Mouse (Mus musculus) hindbrain, embryonic 14.5 days (tissue): ENCODE measurements around the gene Gm37240. TPM values are rescaled to one million over a fixed set of nuclear protein-coding genes. Genes with fewer than 3 reads are reported as not detected.

ENCODE experiments used
- ATAC-seq: fragments of 200-750 bp; cut with Nextera tagmentation; 2 replicates; pipeline ENCODE4 v1.8.0; 2017; ENCODE audit warnings: moderate number of reproducible peaks, mild to moderate bottlenecking, moderate TSS enrichment, moderate library complexity; ENCODE audit not compliant: low FRiP score
- DNase-seq: peaks from one replicate; pipeline ENCODE4 v3.0.0-alpha.2; 2015; ENCODE audit warnings: low spot score
- H3K27ac ChIP-seq: fragments of 300-500 bp; sonication (generic); 2 replicates; pipeline ENCODE4 v1.5.1; 2014; ENCODE audit warnings: mild to moderate bottlenecking, moderate library complexity
- H3K27me3 ChIP-seq: fragments of 300-500 bp; sonication (generic); 2 replicates; pipeline ENCODE4 v1.6.1; 2014; ENCODE audit warnings: mild to moderate bottlenecking, low read length, mixed read lengths; ENCODE audit not compliant: control insufficient read depth, insufficient read depth
- H3K36me3 ChIP-seq: fragments of 300-500 bp; sonication (generic); replicated peaks from 2 replicates; pipeline ENCODE4 v1.6.1; 2014; ENCODE audit not compliant: control insufficient read depth, insufficient read depth
- H3K4me1 ChIP-seq: fragments of 300-500 bp; sonication (generic); replicated peaks from 2 replicates; pipeline ENCODE4 v1.6.1; 2014; ENCODE audit warnings: antibody characterized with exemption, low read length, mixed read lengths; ENCODE audit not compliant: control insufficient read depth, insufficient read depth
- H3K4me2 ChIP-seq: fragments of 300-500 bp; sonication (generic); replicated peaks from 2 replicates; pipeline ENCODE4 v1.6.1; 2014; ENCODE audit warnings: mild to moderate bottlenecking, moderate library complexity
- H3K4me3 ChIP-seq: fragments of 300-500 bp; sonication (generic); replicated peaks from 2 replicates; pipeline ENCODE4 v1.5.1; 2014; ENCODE audit warnings: mild to moderate bottlenecking, low read length
- H3K9ac ChIP-seq: fragments of 300-500 bp; sonication (generic); 2 replicates; pipeline ENCODE4 v1.6.1; 2014
- H3K9me3 ChIP-seq: fragments of 300-500 bp; sonication (generic); 2 replicates; pipeline ENCODE4 v1.6.1; 2016; ENCODE audit warnings: low read length; ENCODE audit not compliant: control insufficient read depth
- WGBS: fragments of 180-500 bp; shearing (Covaris S2); extraction: QIAGEN DNeasy Blood & Tissue Kit; methylation state at CpG from one replicate; pipeline ENCODE4 v1.1.7; 2014; 5-methylcytosine and 5-hydroxymethylcytosine counted together
- polyA plus RNA-seq: library from polyadenylated mRNA; unstranded; fragments of >200 nt; fragmentation: Nextera tagmentation; extraction: Ambion mirVana; gene quantifications from 2 replicates; pipeline ENCODE4 v1.2.1, GENCODE M21; 2014

Gm37240 gene
- polyA plus RNA-seq, 1 experiment from 2014 or later: 0.94 TPM

GRCm38 (mm10) chr3:84480006-84480897 lies 1407.1 kb downstream of the Gm37240 start, which contains the start of gene Fhdc1:
Gene Fhdc1, minus strand, starts transcription at chr3:84480429.
- H3K27ac ChIP-seq: peak within 1 kb of the TSS; percentile 66
- H3K4me1 ChIP-seq: peaks cover 7% of the 10 kb centered on the region
- peak; percentile 39 for DNase-seq
- H3K4me3 ChIP-seq: peak within 1 kb of the TSS; percentile 59
- peak; percentile 82 for ATAC-seq
- no peaks in the 10 kb centered on the region for H3K36me3 ChIP-seq
- H3K27me3 ChIP-seq: peaks cover 27% of the 10 kb centered on the region
- peak within 1 kb of the TSS; percentile 68 for H3K9ac ChIP-seq
- no peaks in the 10 kb centered on the region for H3K9me3 ChIP-seq
- peak within 1 kb of the TSS; percentile 88 for H3K4me2 ChIP-seq
- under 1% methylated on average over 76 of the region's 82 CpGs for WGBS

GRCm38 (mm10) chr3:84479293-84480005 lies 1407.9 kb downstream of the Gm37240 start:
- H3K4me1 ChIP-seq: peaks cover 7% of the 10 kb centered on the region
- peak overlapping the region; percentile 59 for H3K4me3 ChIP-seq
- H3K36me3 ChIP-seq: no peaks in the 10 kb centered on the region
- ATAC-seq: peak; percentile 29
- no peaks in the 10 kb centered on the region for H3K9me3 ChIP-seq
- H3K9ac ChIP-seq: peak overlapping the region; percentile 68
- no peak overlapping the region for H3K27ac ChIP-seq
- H3K4me2 ChIP-seq: peak overlapping the region; percentile 88
- WGBS: under 1% methylated on average over 61 of the region's 61 CpGs
- H3K27me3 ChIP-seq: peaks cover 27% of the 10 kb centered on the region
- DNase-seq: peak; percentile 43

GRCm38 (mm10) chr3:84478896-84479292 lies 1408.4 kb downstream of the Gm37240 start:
- no peaks in the 10 kb centered on the region for H3K36me3 ChIP-seq
- WGBS: 5% methylated on average over 12 of the region's 12 CpGs
- no peak for DNase-seq
- peaks cover 7% of the 10 kb centered on the region for H3K4me1 ChIP-seq
- H3K27ac ChIP-seq: no peak overlapping the region
- ATAC-seq: no peak
- peak overlapping the region; percentile 59 for H3K4me3 ChIP-seq
- H3K27me3 ChIP-seq: peaks cover 27% of the 10 kb centered on the region
- H3K9ac ChIP-seq: peak overlapping the region; percentile 68
- peak overlapping the region; percentile 88 for H3K4me2 ChIP-seq
- no peaks in the 10 kb centered on the region for H3K9me3 ChIP-seq

- Histone ChIP-seq H3K9me3 (no peaks in the 10 kb centered on the region), H3K36me3 (no peaks in the 10 kb centered on the region), H3K27ac (no peak overlapping the region), H3K4me1 (peaks cover 7% of the 10 kb centered on the region), H3K27me3 (peaks cover 27% of the 10 kb centered on the region), H3K4me3 (peak overlapping the region; percentile 59), H3K4me2 (peak overlapping the region; percentile 88), H3K9ac (no peak overlapping the region)
- DNase-seq: no peak
- WGBS: 3% methylated on average over 7 of the region's 7 CpGs
- no peak for ATAC-seq
Measured at GRCm38 (mm10) chr3:84478195-84478594, 1409.1 kb downstream of the Gm37240 start.

GRCm38 (mm10) chr3:84477498-84477897 lies 1409.8 kb downstream of the Gm37240 start:
- H3K9ac ChIP-seq: no peak overlapping the region
- H3K27me3 ChIP-seq: peaks cover 27% of the 10 kb centered on the region
- peaks cover 7% of the 10 kb centered on the region for H3K4me1 ChIP-seq
- ATAC-seq (no peak), DNase-seq (no peak)
- 89% methylated on average over 1 of the region's 1 CpGs for WGBS
- no peaks in the 10 kb centered on the region for H3K36me3 ChIP-seq
- no peaks in the 10 kb centered on the region for H3K9me3 ChIP-seq
- H3K4me2 ChIP-seq: peak overlapping the region; percentile 88
- no peak overlapping the region for H3K27ac ChIP-seq
- H3K4me3 ChIP-seq: no peak overlapping the region

GRCm38 (mm10) chr3:84474981-84475775 lies 1412.1 kb downstream of the Gm37240 start:
- H3K4me2 ChIP-seq: no peak overlapping the region
- WGBS: 91% methylated on average over 12 of the region's 12 CpGs
- H3K27me3 ChIP-seq: peaks cover 23% of the 10 kb centered on the region
- H3K9ac ChIP-seq: no peak overlapping the region
- H3K9me3 ChIP-seq: no peaks in the 10 kb centered on the region
- ATAC-seq (no peak), DNase-seq (no peak)
- no peaks in the 10 kb centered on the region for H3K36me3 ChIP-seq
- H3K4me3 ChIP-seq: no peak overlapping the region
- H3K4me1 ChIP-seq: peaks cover 7% of the 10 kb centered on the region
- no peak overlapping the region for H3K27ac ChIP-seq

GRCm38 (mm10) chr3:84474398-84474797 lies 1412.9 kb downstream of the Gm37240 start:
- H3K4me3 ChIP-seq: no peak overlapping the region
- peaks cover 23% of the 10 kb centered on the region for H3K27me3 ChIP-seq
- peaks cover 7% of the 10 kb centered on the region for H3K4me1 ChIP-seq
- WGBS: 85% methylated on average over 6 of the region's 6 CpGs
- H3K36me3 ChIP-seq: no peaks in the 10 kb centered on the region
- H3K9ac ChIP-seq: no peak overlapping the region
- H3K9me3 ChIP-seq: no peaks in the 10 kb centered on the region
- H3K4me2 ChIP-seq: no peak overlapping the region
- no peak overlapping the region for H3K27ac ChIP-seq
- ATAC-seq (no peak), DNase-seq (no peak)

- DNase-seq (no peak), ATAC-seq (no peak)
- Histone ChIP-seq H3K4me2 (no peak overlapping the region), H3K9me3 (no peaks in the 10 kb centered on the region), H3K27me3 (peaks cover 11% of the 10 kb centered on the region), H3K27ac (no peak overlapping the region), H3K9ac (no peak overlapping the region), H3K4me3 (no peak overlapping the region), H3K36me3 (no peaks in the 10 kb centered on the region), H3K4me1 (peaks cover under 1% of the 10 kb centered on the region)
- WGBS: 68% methylated on average over 5 of the region's 5 CpGs
Measured at GRCm38 (mm10) chr3:84472955-84473354, 1414.4 kb downstream of the Gm37240 start.

GRCm38 (mm10) chr3:84472527-84472926 lies 1414.8 kb downstream of the Gm37240 start:
- H3K4me3 ChIP-seq: no peak overlapping the region
- H3K9me3 ChIP-seq: no peaks in the 10 kb centered on the region
- H3K27me3 ChIP-seq: peaks cover 7% of the 10 kb centered on the region
- no peaks in the 10 kb centered on the region for H3K4me1 ChIP-seq
- DNase-seq (no peak), ATAC-seq (no peak)
- no peak overlapping the region for H3K4me2 ChIP-seq
- no peak overlapping the region for H3K9ac ChIP-seq
- no peaks in the 10 kb centered on the region for H3K36me3 ChIP-seq
- no peak overlapping the region for H3K27ac ChIP-seq
- WGBS: 56% methylated on average over 3 of the region's 3 CpGs
